Mouse (Mus musculus): ENCODE results near the gene Wdr18. TPM values are rescaled to one million over a fixed set of nuclear protein-coding genes. Genes with fewer than 3 reads are reported as not detected.
A peak's percentile ranks its signal among the peaks of the same experiment; 100 is the strongest.

Wdr18 gene
- total and polyA plus RNA-seq, 3 experiments: 54.2 to 92.1 (median 70.8) TPM

- Histone ChIP-seq H3K36me3 (replicated peaks in 1 of 2; ENCODE audit: control insufficient read depth in 1 of 2, insufficient read depth in 1 of 2, low read length in 1 of 2) (peaks cover 67 to 91% of the 10 kb centered on the region in 2 experiments), H3K79me2 (replicated peaks; ENCODE audit: control insufficient read depth, extremely low read depth, insufficient read depth, poor library complexity, severe bottlenecking) (peaks cover 86% of the 10 kb centered on the region), H3K27me3 (replicated peaks) (no peaks in the 10 kb centered on the region), H3K9ac (ENCODE audit: insufficient read depth, low read depth) (peak overlapping the region; percentile 43; the same call in 1 of the 2 replicates), H3K27ac (ENCODE audit: insufficient read depth, low read depth) (peak overlapping the region; percentile 97), H3K9me3 (replicated peaks; ENCODE audit: low read length) (no peaks in the 10 kb centered on the region), H3K4me2 (ENCODE audit: insufficient read depth, low read depth, poor library complexity, severe bottlenecking) (peak overlapping the region; percentile 33), H3K4me3 (replicated peaks in 1 of 3; ENCODE audit: low read depth in 2 of 3, low read length in 2 of 3, poor library complexity in 1 of 3) (peak overlapping the region in 1 of 3 experiments; percentile 40), H3K4me1 (ENCODE audit: control insufficient read depth in 1 of 2, insufficient read depth in 2 of 2) (peaks cover 79 to 96% of the 10 kb centered on the region in 2 experiments)
- in situ Hi-C loops (cut with MboI; ENCODE audit: low pct_ligation_motif_present, low pct_unique_long_range_greater_than_20kb, low sequenced_read_pairs) (no loop called here), dilution Hi-C loops (cut with MboI; ENCODE audit: extremely low pct_ligation_motif_present, extremely low pct_unique_long_range_greater_than_20kb, low sequenced_read_pairs) (no loop called here)
- TF ChIP-seq RCOR1 (conservative IDR thresholded peaks at IDR 0.05; ENCODE audit: low read depth, low read length) (no peak), ETS1 (conservative IDR thresholded peaks at IDR 0.05; ENCODE audit: low read depth, low read length) (no peak), JUND (conservative IDR thresholded peaks at IDR 0.05; ENCODE audit: low read depth, low read length) (no peak), EP300 (IDR thresholded peaks at IDR 0.05; ENCODE audit: low read length) (no peak), SIN3A (IDR thresholded peaks at IDR 0.05; ENCODE audit: low read length) (no peak), BHLHE40 (IDR thresholded peaks at IDR 0.05; ENCODE audit: low read depth, low read length) (peak; percentile 60), CTCF (conservative IDR thresholded peaks at IDR 0.05 in 1 of 2, IDR thresholded peaks at IDR 0.05 in 1 of 2; ENCODE audit: low read depth in 2 of 2, low read length in 2 of 2) (no peak), TCF12 (IDR thresholded peaks at IDR 0.05; ENCODE audit: low read depth, low read length) (no peak)
- no peak for DNase-seq (ENCODE audit: extremely low read depth)
These were observed 23.0 kb upstream of the Wdr18 start for GRCm38 (mm10) chr10:79936911-79937441.

- Histone ChIP-seq H3K27me3 (replicated peaks) (no peaks in the 10 kb centered on the region), H3K9ac (ENCODE audit: insufficient read depth, low read depth) (no peak overlapping the region), H3K79me2 (replicated peaks; ENCODE audit: control insufficient read depth, extremely low read depth, insufficient read depth, poor library complexity, severe bottlenecking) (peaks cover 86% of the 10 kb centered on the region), H3K4me1 (ENCODE audit: control insufficient read depth in 1 of 2, insufficient read depth in 2 of 2) (peaks cover 79 to 96% of the 10 kb centered on the region in 2 experiments), H3K27ac (ENCODE audit: insufficient read depth, low read depth) (peak overlapping the region; percentile 97), H3K4me2 (ENCODE audit: insufficient read depth, low read depth, poor library complexity, severe bottlenecking) (no peak overlapping the region; the same call in 1 of the 2 replicates), H3K4me3 (replicated peaks in 1 of 3; ENCODE audit: low read depth in 2 of 3, low read length in 2 of 3, poor library complexity in 1 of 3) (peak overlapping the region in 1 of 3 experiments; percentile 40), H3K9me3 (replicated peaks; ENCODE audit: low read length) (no peaks in the 10 kb centered on the region), H3K36me3 (replicated peaks in 1 of 2; ENCODE audit: control insufficient read depth in 1 of 2, insufficient read depth in 1 of 2, low read length in 1 of 2) (peaks cover 61 to 90% of the 10 kb centered on the region in 2 experiments)
- in situ Hi-C loops (cut with MboI; ENCODE audit: low pct_ligation_motif_present, low pct_unique_long_range_greater_than_20kb, low sequenced_read_pairs): no loop called here
- no peak for DNase-seq (ENCODE audit: extremely low read depth)
- dilution Hi-C loops (cut with MboI; ENCODE audit: extremely low pct_ligation_motif_present, extremely low pct_unique_long_range_greater_than_20kb, low sequenced_read_pairs): no loop called here
- TF ChIP-seq CHD1 (IDR thresholded peaks at IDR 0.05; ENCODE audit: low read depth, low read length): 0 out of 2 replicates have a peak, but pooled peaks have one; percentile 37
- 0 out of 2 replicates have a peak, but pooled peaks have one; percentile 2 for TF ChIP-seq TCF12 (IDR thresholded peaks at IDR 0.05; ENCODE audit: low read depth, low read length)
- peak in 1 of 2 experiments; percentile 5; a peak in 1 of 4 replicates for TF ChIP-seq CTCF (conservative IDR thresholded peaks at IDR 0.05 in 1 of 2, IDR thresholded peaks at IDR 0.05 in 1 of 2; ENCODE audit: low read depth in 2 of 2, low read length in 2 of 2)
- TF ChIP-seq RCOR1 (conservative IDR thresholded peaks at IDR 0.05; ENCODE audit: low read depth, low read length): no peak
- no peak for TF ChIP-seq KAT2A (IDR thresholded peaks at IDR 0.05; ENCODE audit: insufficient replicate concordance, low read length)
- TF ChIP-seq MYC (IDR thresholded peaks at IDR 0.05; ENCODE audit: low read depth, low read length): peak; percentile 31; the same call in 1 of the 2 replicates
- TF ChIP-seq MXI1 (IDR thresholded peaks at IDR 0.05; ENCODE audit: low read depth, low read length): peak; percentile 55
- TF ChIP-seq USF1 (IDR thresholded peaks at IDR 0.05; ENCODE audit: low read depth, low read length): peak; percentile 48
- TF ChIP-seq POLR2A (IDR thresholded peaks at IDR 0.05; ENCODE audit: low read depth, low read length): peak; percentile 23; the same call in 1 of the 2 replicates
These were observed 22.0 kb upstream of the Wdr18 start for GRCm38 (mm10) chr10:79937775-79938526.
